Mouse (Mus musculus) heart, embryonic 10.5 days (tissue): ENCODE results near the gene Fh1. TPM values are rescaled to one million over a fixed set of nuclear protein-coding genes. Genes with fewer than 3 reads are reported as not detected.

Source experiments
- DNase-seq: peaks from one replicate; pipeline ENCODE4 v3.0.0-alpha.2; 2017; ENCODE audit warnings: low spot score
- H3K27ac ChIP-seq: fragments of 300-500 bp; sonication (generic); 2 replicates; pipeline ENCODE4 v1.5.1; 2016; ENCODE audit warnings: mild to moderate bottlenecking
- H3K27me3 ChIP-seq: fragments of 300-500 bp; sonication (generic); 2 replicates; pipeline ENCODE4 v1.6.1; 2016; ENCODE audit warnings: mild to moderate bottlenecking; ENCODE audit not compliant: poor library complexity, insufficient read depth, severe bottlenecking
- H3K36me3 ChIP-seq: fragments of 300-500 bp; sonication (generic); 2 replicates; pipeline ENCODE4 v1.6.1; 2016; ENCODE audit warnings: mild to moderate bottlenecking, moderate library complexity
- H3K4me1 ChIP-seq: fragments of 300-500 bp; sonication (generic); 2 replicates; pipeline ENCODE4 v1.6.1; 2016; ENCODE audit warnings: mild to moderate bottlenecking
- H3K4me3 ChIP-seq: fragments of 300-500 bp; sonication (generic); 2 replicates; pipeline ENCODE4 v1.5.1; 2016; ENCODE audit warnings: mild to moderate bottlenecking, moderate library complexity
- H3K9me3 ChIP-seq: fragments of 300-500 bp; sonication (generic); 2 replicates; pipeline ENCODE4 v1.6.1; 2016; ENCODE audit warnings: mild to moderate bottlenecking, moderate library complexity
- WGBS: fragments of 180-500 bp; shearing (Covaris S2); methylation state at CpG from one replicate; pipeline ENCODE4 v1.1.7; 2016; 5-methylcytosine and 5-hydroxymethylcytosine counted together
- polyA plus RNA-seq: library from polyadenylated mRNA; unstranded; fragments of >200 nt; fragmentation: Nextera tagmentation; extraction: Ambion mirVana; gene quantifications from 2 replicates; pipeline ENCODE4 v1.2.1, GENCODE M21; 2016

Gene Fh1
- polyA plus RNA-seq, 1 experiment from 2014 or later = 177 TPM

DNA sequence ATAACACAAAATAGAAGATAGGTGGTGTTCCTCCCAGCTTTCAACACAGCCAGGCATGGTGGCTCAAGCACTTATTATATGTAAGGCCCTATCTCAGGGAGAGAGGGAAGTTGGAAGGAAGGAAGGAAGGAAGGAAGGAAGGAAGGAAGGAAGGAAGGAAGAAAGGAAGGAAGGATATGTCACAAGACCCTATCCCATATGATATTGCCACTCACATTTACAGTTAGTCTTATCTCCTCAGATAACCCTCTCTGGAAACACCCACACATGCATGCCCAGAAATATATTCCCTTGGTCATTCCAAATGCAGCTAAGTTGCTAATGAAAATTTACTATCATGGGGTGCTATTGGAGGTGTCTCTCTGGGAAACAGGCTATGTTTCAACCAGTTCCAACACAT, 63.6 kb downstream of the Fh1 start:
- DNase-seq = no peak
- H3K4me3 ChIP-seq = no peak overlapping the region
- no peaks in the 10 kb centered on the region for H3K36me3 ChIP-seq
- no peak overlapping the region for H3K27ac ChIP-seq
- no peaks in the 10 kb centered on the region for H3K9me3 ChIP-seq
- no peaks in the 10 kb centered on the region for H3K27me3 ChIP-seq
- H3K4me1 ChIP-seq = no peaks in the 10 kb centered on the region

- H3K4me1 ChIP-seq = no peaks in the 10 kb centered on the region
- H3K9me3 ChIP-seq = no peaks in the 10 kb centered on the region
- WGBS = 78% methylated on average over 1 of the region's 1 CpGs
- no peak for DNase-seq
- H3K27ac ChIP-seq = no peak overlapping the region
- H3K27me3 ChIP-seq = no peaks in the 10 kb centered on the region
- H3K4me3 ChIP-seq = no peak overlapping the region
- no peaks in the 10 kb centered on the region for H3K36me3 ChIP-seq
Measured at GRCm38 (mm10) chr1:175554641-175555040, 70.8 kb downstream of the Fh1 start.

GRCm38 (mm10) chr1:175552474-175552873, 73.0 kb downstream of the Fh1 start:
- no peak for DNase-seq
- Histone ChIP-seq H3K36me3 (no peaks in the 10 kb centered on the region), H3K27me3 (no peaks in the 10 kb centered on the region), H3K4me3 (no peak overlapping the region), H3K9me3 (no peaks in the 10 kb centered on the region), H3K4me1 (no peaks in the 10 kb centered on the region), H3K27ac (no peak overlapping the region)
- WGBS = 67% methylated on average over 3 of the region's 3 CpGs

DNA sequence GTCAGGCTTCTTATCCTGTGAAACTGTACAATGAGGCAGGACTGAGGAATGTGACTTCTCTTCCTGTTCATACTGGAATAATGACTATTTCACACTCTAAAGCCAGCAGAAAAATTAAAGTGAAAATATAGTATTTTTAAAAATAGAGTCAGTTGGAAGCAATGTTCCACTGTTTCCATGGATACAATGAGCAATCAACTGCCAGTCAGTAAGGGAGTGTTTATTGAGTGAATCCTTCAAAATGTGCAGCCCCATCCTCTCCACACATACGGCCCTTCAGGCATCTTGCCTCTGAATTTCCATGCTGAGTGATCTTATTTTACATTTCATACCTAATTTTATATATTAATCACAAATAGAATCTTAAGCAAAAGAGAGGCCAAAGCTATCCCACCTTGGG, 74.8 kb downstream of the Fh1 start:
- H3K27me3 ChIP-seq = no peaks in the 10 kb centered on the region
- H3K9me3 ChIP-seq = no peaks in the 10 kb centered on the region
- no peak overlapping the region for H3K27ac ChIP-seq
- no peaks in the 10 kb centered on the region for H3K36me3 ChIP-seq
- no peak for DNase-seq
- H3K4me3 ChIP-seq = no peak overlapping the region
- WGBS = 83% methylated on average over 1 of the region's 1 CpGs
- no peaks in the 10 kb centered on the region for H3K4me1 ChIP-seq

Other genes with a start within 250 kb of the Fh1 start
- 0.37 and 0.44 TPM in 2 replicates for gene Rgs7, start 133.1 kb downstream of the Fh1 start, polyA plus RNA-seq
- gene Kmo, start 5.3 kb downstream of the Fh1 start, polyA plus RNA-seq = 0.10 and 0.11 TPM in 2 replicates
- 10.8 and 13.7 TPM in 2 replicates for gene Opn3, start 67.1 kb upstream of the Fh1 start, polyA plus RNA-seq
- 4.3 and 6.2 TPM in 2 replicates for gene Chml, start 67.3 kb upstream of the Fh1 start, polyA plus RNA-seq
- not detected in 2 replicates for gene Wdr64, start 73.0 kb upstream of the Fh1 start, polyA plus RNA-seq